Mouse (Mus musculus) stomach, postnatal 0 days (tissue): ENCODE results near the gene Fndc11. TPM values are rescaled to one million over a fixed set of nuclear protein-coding genes. Genes with fewer than 3 reads are reported as not detected.
A peak's percentile ranks its signal among the peaks of the same experiment; 100 is the strongest.
"Not testable (repeated sequence)": the region's sequence is repeated elsewhere in the genome, so short reads cannot be mapped to it uniquely, and the experiment has no call there.

Source experiments
- ATAC-seq: fragments of 200-750 bp; cut with Nextera tagmentation; 2 replicates; pipeline ENCODE4 v1.8.0; 2017; ENCODE audit not compliant: low FRiP score, low TSS enrichment
- DNase-seq: peaks from one replicate; pipeline ENCODE4 v3.0.0-alpha.2; 2016; ENCODE audit warnings: low spot score
- H3K27ac ChIP-seq: fragments of 300-500 bp; sonication (generic); replicated peaks from 2 replicates; pipeline ENCODE4 v1.5.1; 2014; ENCODE audit warnings: mild to moderate bottlenecking, control low read depth
- H3K27me3 ChIP-seq: fragments of 300-500 bp; sonication (generic); 2 replicates; pipeline ENCODE4 v1.6.1; 2014; ENCODE audit warnings: low read length; ENCODE audit not compliant: control insufficient read depth, insufficient read depth
- H3K36me3 ChIP-seq: fragments of 300-500 bp; sonication (generic); 2 replicates; pipeline ENCODE4 v1.6.1; 2014; ENCODE audit warnings: low read length, mixed read lengths; ENCODE audit not compliant: control insufficient read depth, insufficient read depth
- H3K4me1 ChIP-seq: fragments of 300-500 bp; sonication (generic); replicated peaks from 2 replicates; pipeline ENCODE4 v1.6.1; 2014; ENCODE audit warnings: antibody characterized with exemption; ENCODE audit not compliant: control insufficient read depth, insufficient read depth
- H3K4me2 ChIP-seq: fragments of 300-500 bp; sonication (generic); replicated peaks from 2 replicates; pipeline ENCODE4 v1.6.1; 2014; ENCODE audit warnings: low read depth, mild to moderate bottlenecking, control low read depth, moderate library complexity
- H3K4me3 ChIP-seq: fragments of 300-500 bp; sonication (generic); 2 replicates; pipeline ENCODE4 v1.5.1; 2014; ENCODE audit warnings: low read depth, low read length, control low read depth
- H3K9ac ChIP-seq: fragments of 300-500 bp; sonication (generic); 2 replicates; pipeline ENCODE4 v1.6.1; 2014; ENCODE audit warnings: mild to moderate bottlenecking, low read length, control low read depth, mixed read lengths
- H3K9me3 ChIP-seq: fragments of 300-500 bp; sonication (generic); 2 replicates; pipeline ENCODE4 v1.6.1; 2016; ENCODE audit warnings: low read length; ENCODE audit not compliant: control insufficient read depth
- CTCF ChIP-seq: IDR thresholded peaks from 2 replicates; pipeline ENCODE4 v1.5.1; 2016; ENCODE audit warnings: antibody characterized with exemption, low read depth, mild to moderate bottlenecking, moderate library complexity
- EP300 ChIP-seq: optimal IDR thresholded peaks from 2 replicates; pipeline ENCODE3; 2016; ENCODE audit warnings: antibody characterized with exemption
- WGBS: fragments of 180-500 bp; shearing (Covaris S2); extraction: QIAGEN DNeasy Blood & Tissue Kit; methylation state at CpG from one replicate; pipeline ENCODE4 v1.1.7; 2014; 5-methylcytosine and 5-hydroxymethylcytosine counted together
- polyA plus RNA-seq: library from polyadenylated mRNA; unstranded; fragments of >200 nt; fragmentation: Nextera tagmentation; extraction: Ambion mirVana; gene quantifications from 2 replicates; pipeline ENCODE4 v1.2.1, GENCODE M21; 2015

Fndc11 gene
- polyA plus RNA-seq, 1 experiment from 2014 or later = 0.36 TPM

- TF ChIP-seq CTCF (peak; percentile 38), EP300 (no peak)
- WGBS = under 1% methylated on average over 64 of the region's 64 CpGs
- H3K27ac ChIP-seq = peak within 1 kb of the TSS; percentile 97
- H3K4me2 ChIP-seq = peak within 1 kb of the TSS; percentile 59
- H3K27me3 ChIP-seq = no peaks in the 10 kb centered on the region
- H3K9ac ChIP-seq = peak within 1 kb of the TSS; percentile 86
- no peaks in the 10 kb centered on the region for H3K4me1 ChIP-seq
- ATAC-seq (peak; percentile 95), DNase-seq (peak; percentile 96)
- no peaks in the 10 kb centered on the region for H3K9me3 ChIP-seq
- peak within 1 kb of the TSS; percentile 70 for H3K4me3 ChIP-seq
- no peaks in the 10 kb centered on the region for H3K36me3 ChIP-seq
These were observed 32.5 kb upstream of the Fndc11 start, which contains the start of gene Ppdpf for GRCm38 (mm10) chr2:181187121-181188000. Gene Ppdpf, plus strand, starts transcription at chr2:181187247.

- TF ChIP-seq CTCF (no peak), EP300 (no peak)
- peak; percentile 82 for DNase-seq
- H3K4me2 ChIP-seq = peak overlapping the region; percentile 59; the same call in 1 of the 2 replicates
- peak; percentile 76 for ATAC-seq
- 0 out of 2 replicates have a peak overlapping the region, but pooled peaks have one; percentile 38 for H3K9ac ChIP-seq
- no peak overlapping the region for H3K4me3 ChIP-seq
- H3K27me3 ChIP-seq = no peaks in the 10 kb centered on the region
- H3K9me3 ChIP-seq = no peaks in the 10 kb centered on the region
- 32% methylated on average over 2 of the region's 2 CpGs for WGBS
- H3K27ac ChIP-seq = peak overlapping the region; percentile 97
- no peaks in the 10 kb centered on the region for H3K36me3 ChIP-seq
- H3K4me1 ChIP-seq = no peaks in the 10 kb centered on the region
These were observed 31.1 kb upstream of the Fndc11 start for GRCm38 (mm10) chr2:181188681-181189080.

DNA sequence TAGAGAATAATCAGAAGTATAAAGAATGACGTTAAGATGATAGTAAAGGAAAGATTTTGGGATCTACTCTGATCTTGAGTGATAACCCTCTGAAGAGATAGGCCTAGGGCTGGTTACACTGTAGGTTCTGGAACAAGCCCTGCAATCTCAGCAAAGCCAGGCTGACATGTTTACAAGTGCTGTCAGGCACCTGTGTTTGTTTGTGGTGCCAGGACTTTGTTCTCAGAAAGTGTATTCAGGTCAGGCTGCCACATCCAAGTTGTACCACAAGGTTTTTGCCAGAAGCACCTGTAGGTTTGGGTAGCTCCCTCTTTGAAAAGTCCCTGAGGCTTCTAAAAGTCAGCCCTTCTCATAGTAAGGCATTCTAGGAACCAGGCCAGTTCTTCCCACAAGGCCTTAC lies 30.5 kb upstream of the Fndc11 start:
- H3K9me3 ChIP-seq = no peaks in the 10 kb centered on the region
- no peaks in the 10 kb centered on the region for H3K4me1 ChIP-seq
- no peak for DNase-seq
- no peak overlapping the region for H3K4me2 ChIP-seq
- H3K9ac ChIP-seq = no peak overlapping the region
- peak overlapping the region; percentile 97 for H3K27ac ChIP-seq
- 94% methylated on average over 1 of the region's 1 CpGs for WGBS
- TF ChIP-seq EP300 (no peak), CTCF (no peak)
- no peaks in the 10 kb centered on the region for H3K27me3 ChIP-seq
- no peaks in the 10 kb centered on the region for H3K36me3 ChIP-seq
- H3K4me3 ChIP-seq = no peak overlapping the region
- no peak for ATAC-seq

- WGBS = 73% methylated on average over 3 of the region's 4 CpGs
- H3K4me1 ChIP-seq, H3K27ac ChIP-seq, H3K4me2 ChIP-seq, H3K36me3 ChIP-seq, H3K27me3 ChIP-seq, H3K4me3 ChIP-seq, H3K9me3 ChIP-seq, ATAC-seq, H3K9ac ChIP-seq, DNase-seq: not testable (repeated sequence)
These were observed 28.4 kb upstream of the Fndc11 start for GRCm38 (mm10) chr2:181191385-181191784.

GRCm38 (mm10) chr2:181191936-181192335 lies 27.9 kb upstream of the Fndc11 start:
- H3K4me3 ChIP-seq = no peak overlapping the region
- TF ChIP-seq EP300 = no peak
- TF ChIP-seq CTCF = no peak
- H3K9ac ChIP-seq = no peak overlapping the region
- H3K9me3 ChIP-seq = no peaks in the 10 kb centered on the region
- DNase-seq (no peak), ATAC-seq (no peak)
- H3K27ac ChIP-seq = no peak overlapping the region
- no peaks in the 10 kb centered on the region for H3K36me3 ChIP-seq
- no peaks in the 10 kb centered on the region for H3K4me1 ChIP-seq
- no peaks in the 10 kb centered on the region for H3K27me3 ChIP-seq
- 68% methylated on average over 4 of the region's 4 CpGs for WGBS
- no peak overlapping the region for H3K4me2 ChIP-seq

- DNase-seq = no peak
- H3K9me3 ChIP-seq = no peaks in the 10 kb centered on the region
- no peaks in the 10 kb centered on the region for H3K27me3 ChIP-seq
- WGBS = 66% methylated on average over 3 of the region's 3 CpGs
- no peak overlapping the region for H3K9ac ChIP-seq
- no peaks in the 10 kb centered on the region for H3K36me3 ChIP-seq
- no peak overlapping the region for H3K27ac ChIP-seq
- no peak for TF ChIP-seq CTCF
- no peak for TF ChIP-seq EP300
- H3K4me1 ChIP-seq = no peaks in the 10 kb centered on the region
- H3K4me3 ChIP-seq = no peak overlapping the region
- no peak overlapping the region for H3K4me2 ChIP-seq
- ATAC-seq = no peak
These were observed 26.8 kb upstream of the Fndc11 start for GRCm38 (mm10) chr2:181193044-181193443.
